Mouse (Mus musculus) CH12.LX (cell line): ENCODE measurements at regions not wholly inside any gene's neighbourhood (a gene's known extent, or its start where the extent isn't known, plus 50 kb on each side); places are given as distances from the start of the nearest gene placed in this dataset.

Experiments used
- CTCF ChIP-seq, 2 experiments: IDR thresholded peaks in 1 of 2; conservative IDR thresholded peaks in 1 of 2; 2 replicates each; pipeline ENCODE4 v1.5.1; 2011 to 2012; ENCODE audit warnings: low read depth in 2 of 2, low read length in 2 of 2, improper control_type of control experiment in 1 of 2, inconsistent platforms in 1 of 2, mild to moderate bottlenecking in 1 of 2, moderate library complexity in 1 of 2
- E2F4 ChIP-seq: IDR thresholded peaks from 2 replicates; pipeline ENCODE4 v1.6.1; 2011; ENCODE audit warnings: low read depth, low read length, improper control_type of control experiment; ENCODE audit not compliant: insufficient replicate concordance
- ELF1 ChIP-seq: IDR thresholded peaks from 2 replicates; pipeline ENCODE4 v1.6.1; 2014; ENCODE audit warnings: low read depth, mild to moderate bottlenecking, inconsistent platforms, low read length, improper control_type of control experiment
- USF1 ChIP-seq: IDR thresholded peaks from 2 replicates; pipeline ENCODE4 v1.6.1; 2014; ENCODE audit warnings: low read depth, mild to moderate bottlenecking, inconsistent platforms, low read length, improper control_type of control experiment

DNA sequence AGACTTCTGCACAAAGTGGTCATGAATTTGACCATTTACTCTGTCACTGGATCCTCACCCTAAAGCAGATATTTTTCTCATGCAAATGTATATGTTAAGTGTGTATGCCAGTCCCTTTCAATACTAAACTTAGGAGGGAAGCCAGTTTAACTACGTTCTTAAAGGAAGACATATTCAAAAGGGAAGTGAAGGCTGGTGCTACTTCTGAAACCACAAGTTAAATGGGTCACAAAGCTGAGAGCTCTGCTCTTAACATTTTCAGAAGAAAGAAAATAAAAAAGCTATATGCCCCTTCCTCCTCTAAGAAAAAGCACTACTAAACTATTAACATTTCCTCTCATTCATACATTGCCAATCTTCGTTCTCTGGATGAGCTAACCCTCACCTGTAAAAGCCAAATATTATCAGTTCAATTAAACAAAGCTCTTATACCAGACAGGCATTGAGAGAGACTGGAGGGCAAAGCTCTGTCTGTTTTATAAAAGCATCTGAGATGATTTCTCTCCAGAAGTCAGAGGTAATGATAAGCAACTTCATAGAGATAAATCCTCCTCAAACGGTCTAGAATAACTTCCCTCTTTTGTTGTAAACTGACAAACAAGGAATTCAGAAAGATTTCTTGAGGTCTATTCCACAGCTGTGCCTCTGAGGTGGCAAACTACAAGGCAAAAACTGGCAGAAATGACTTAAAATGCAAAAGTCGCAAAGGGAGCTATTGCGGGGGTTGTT, 82.7 kb upstream of the Klf6 start:
- no peak for TF ChIP-seq ELF1
- TF ChIP-seq USF1 = no peak
- no peak for TF ChIP-seq CTCF (conservative IDR thresholded peaks at IDR 0.05 in 1 of 2, IDR thresholded peaks at IDR 0.05 in 1 of 2; ENCODE audit: low read depth in 2 of 2, low read length in 2 of 2)
- TF ChIP-seq E2F4 = no peak
